Mouse (Mus musculus) kidney, embryonic 14.5 days (tissue): ENCODE results near the gene Nme1. TPM values are rescaled to one million over a fixed set of nuclear protein-coding genes. Genes with fewer than 3 reads are reported as not detected.

Source experiments
- ATAC-seq: fragments of 200-750 bp; cut with Nextera tagmentation; 2 replicates; pipeline ENCODE4 v1.8.0; 2017; ENCODE audit warnings: moderate number of reproducible peaks, mild to moderate bottlenecking, moderate TSS enrichment, moderate library complexity; ENCODE audit not compliant: low FRiP score, low TSS enrichment
- H3K27ac ChIP-seq: fragments of 300-500 bp; sonication (generic); 2 replicates; pipeline ENCODE4 v1.5.1; 2014; ENCODE audit warnings: low read depth, mild to moderate bottlenecking, low read length, moderate library complexity, mixed read lengths
- H3K27me3 ChIP-seq: fragments of 300-500 bp; sonication (generic); 2 replicates; pipeline ENCODE4 v1.6.1; 2014; ENCODE audit warnings: mild to moderate bottlenecking, low read length; ENCODE audit not compliant: control insufficient read depth, insufficient read depth
- H3K36me3 ChIP-seq: fragments of 300-500 bp; sonication (generic); 2 replicates; pipeline ENCODE4 v1.6.1; 2014; ENCODE audit warnings: low read length, mixed read lengths; ENCODE audit not compliant: control insufficient read depth, insufficient read depth
- H3K4me1 ChIP-seq: fragments of 300-500 bp; sonication (generic); 2 replicates; pipeline ENCODE4 v1.6.1; 2014; ENCODE audit warnings: low read length, mixed read lengths; ENCODE audit not compliant: control insufficient read depth, insufficient read depth
- H3K4me2 ChIP-seq: fragments of 300-500 bp; sonication (generic); replicated peaks from 2 replicates; pipeline ENCODE4 v1.6.1; 2014; ENCODE audit warnings: low read depth, mild to moderate bottlenecking, low read length
- H3K4me3 ChIP-seq: fragments of 300-500 bp; sonication (generic); 2 replicates; pipeline ENCODE4 v1.5.1; 2014; ENCODE audit warnings: mild to moderate bottlenecking, low read length
- H3K9ac ChIP-seq: fragments of 300-500 bp; sonication (generic); 2 replicates; pipeline ENCODE4 v1.6.1; 2014; ENCODE audit warnings: low read depth, mild to moderate bottlenecking, low read length, moderate library complexity
- H3K9me3 ChIP-seq: fragments of 300-500 bp; sonication (generic); 2 replicates; pipeline ENCODE4 v1.6.1; 2016; ENCODE audit warnings: low read length; ENCODE audit not compliant: control insufficient read depth
- WGBS: fragments of 180-500 bp; shearing (Covaris S2); extraction: QIAGEN DNeasy Blood & Tissue Kit; methylation state at CpG from one replicate; pipeline ENCODE4 v1.1.7; 2014; 5-methylcytosine and 5-hydroxymethylcytosine counted together
- polyA plus RNA-seq: library from polyadenylated mRNA; unstranded; fragments of >200 nt; fragmentation: Nextera tagmentation; extraction: Ambion mirVana; gene quantifications from 2 replicates; pipeline ENCODE4 v1.2.1, GENCODE M21; 2014

The Nme1 gene
- polyA plus RNA-seq, 1 experiment from 2014 or later = 211 TPM

GRCm38 (mm10) chr11:93988328-93989062 lies 20.2 kb upstream of the Nme1 start:
- peak overlapping the region; percentile 71; the same call in 1 of the 2 replicates for H3K27ac ChIP-seq
- H3K9me3 ChIP-seq = no peaks in the 10 kb centered on the region
- no peak overlapping the region for H3K4me2 ChIP-seq
- no peak for ATAC-seq
- H3K4me1 ChIP-seq = no peaks in the 10 kb centered on the region
- H3K36me3 ChIP-seq = no peaks in the 10 kb centered on the region
- no peak overlapping the region for H3K9ac ChIP-seq
- 64% methylated on average over 12 of the region's 12 CpGs for WGBS
- no peaks in the 10 kb centered on the region for H3K27me3 ChIP-seq
- no peak overlapping the region for H3K4me3 ChIP-seq

- Histone ChIP-seq H3K27ac (peak overlapping the region; percentile 71; the same call in 1 of the 2 replicates), H3K27me3 (no peaks in the 10 kb centered on the region), H3K36me3 (no peaks in the 10 kb centered on the region), H3K4me2 (no peak overlapping the region), H3K4me1 (no peaks in the 10 kb centered on the region), H3K9me3 (no peaks in the 10 kb centered on the region), H3K9ac (no peak overlapping the region), H3K4me3 (no peak overlapping the region)
- no peak for ATAC-seq
- WGBS = 63% methylated on average over 8 of the region's 8 CpGs
Measured at GRCm38 (mm10) chr11:93987625-93988327, 19.5 kb upstream of the Nme1 start.

DNA sequence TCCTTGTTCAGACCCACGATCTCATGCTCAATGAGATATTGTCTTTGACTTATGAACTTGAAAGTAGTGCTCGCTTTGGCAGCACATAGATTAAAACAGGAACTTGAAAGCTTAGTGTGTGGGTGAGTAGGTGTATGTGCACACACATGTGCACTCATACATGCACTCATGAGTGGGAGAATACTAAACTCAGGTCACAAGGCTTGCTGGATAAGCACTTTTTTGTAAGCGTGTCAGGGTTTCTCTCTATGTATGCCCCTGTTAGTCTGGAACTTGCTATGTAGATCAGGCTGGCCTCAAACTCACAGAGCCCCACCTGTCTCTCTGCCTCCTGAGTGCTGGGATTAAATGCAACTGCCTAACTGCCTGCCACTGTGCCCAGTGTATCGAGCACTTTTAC lies 18.7 kb upstream of the Nme1 start:
- H3K9me3 ChIP-seq = no peaks in the 10 kb centered on the region
- no peaks in the 10 kb centered on the region for H3K4me1 ChIP-seq
- no peaks in the 10 kb centered on the region for H3K27me3 ChIP-seq
- H3K36me3 ChIP-seq = no peaks in the 10 kb centered on the region
- 82% methylated on average over 4 of the region's 4 CpGs for WGBS
- H3K9ac ChIP-seq = no peak overlapping the region
- H3K27ac ChIP-seq = no peak overlapping the region
- no peak for ATAC-seq
- no peak overlapping the region for H3K4me2 ChIP-seq
- H3K4me3 ChIP-seq = no peak overlapping the region

GRCm38 (mm10) chr11:93986298-93986697 lies 18.0 kb upstream of the Nme1 start:
- ATAC-seq = no peak
- Histone ChIP-seq H3K27ac (no peak overlapping the region), H3K27me3 (no peaks in the 10 kb centered on the region), H3K9me3 (no peaks in the 10 kb centered on the region), H3K4me3 (no peak overlapping the region), H3K36me3 (no peaks in the 10 kb centered on the region), H3K4me2 (no peak overlapping the region), H3K4me1 (no peaks in the 10 kb centered on the region), H3K9ac (no peak overlapping the region)

GRCm38 (mm10) chr11:93985265-93985664 lies 16.9 kb upstream of the Nme1 start:
- H3K27ac ChIP-seq = no peak overlapping the region

DNA sequence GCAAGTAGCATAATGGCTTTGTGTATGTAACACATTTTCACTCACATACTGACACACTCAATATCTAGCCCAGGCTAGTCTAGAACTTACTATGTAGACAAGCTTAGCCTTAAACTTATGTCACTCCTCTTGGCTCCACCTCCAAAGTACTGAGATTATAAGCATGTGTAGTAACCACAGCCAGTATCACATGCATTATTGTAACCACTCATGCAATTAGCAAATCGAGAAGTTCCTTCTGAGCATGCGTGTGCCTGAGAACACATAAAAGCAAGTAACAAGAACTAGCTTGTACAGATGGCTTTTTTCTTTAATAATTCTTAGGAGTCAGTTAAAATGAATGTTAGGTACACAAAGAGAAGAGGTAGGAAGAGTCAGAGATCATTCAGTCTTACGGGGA lies 16.3 kb upstream of the Nme1 start:
- 91% methylated on average over 3 of the region's 3 CpGs for WGBS
- Histone ChIP-seq H3K27me3 (no peaks in the 10 kb centered on the region), H3K4me2 (no peak overlapping the region), H3K4me1 (no peaks in the 10 kb centered on the region), H3K9ac (no peak overlapping the region), H3K36me3 (no peaks in the 10 kb centered on the region), H3K9me3 (no peaks in the 10 kb centered on the region), H3K27ac (no peak overlapping the region), H3K4me3 (no peak overlapping the region)
- ATAC-seq = no peak

More at GRCm38 (mm10) chr11:93985265-93985664, 16.9 kb upstream of the Nme1 start:
- Histone ChIP-seq H3K9ac (no peak overlapping the region), H3K4me1 (no peaks in the 10 kb centered on the region), H3K9me3 (no peaks in the 10 kb centered on the region), H3K4me3 (no peak overlapping the region), H3K36me3 (no peaks in the 10 kb centered on the region), H3K27me3 (no peaks in the 10 kb centered on the region), H3K4me2 (no peak overlapping the region)
- ATAC-seq = no peak
- 85% methylated on average over 5 of the region's 5 CpGs for WGBS

DNA sequence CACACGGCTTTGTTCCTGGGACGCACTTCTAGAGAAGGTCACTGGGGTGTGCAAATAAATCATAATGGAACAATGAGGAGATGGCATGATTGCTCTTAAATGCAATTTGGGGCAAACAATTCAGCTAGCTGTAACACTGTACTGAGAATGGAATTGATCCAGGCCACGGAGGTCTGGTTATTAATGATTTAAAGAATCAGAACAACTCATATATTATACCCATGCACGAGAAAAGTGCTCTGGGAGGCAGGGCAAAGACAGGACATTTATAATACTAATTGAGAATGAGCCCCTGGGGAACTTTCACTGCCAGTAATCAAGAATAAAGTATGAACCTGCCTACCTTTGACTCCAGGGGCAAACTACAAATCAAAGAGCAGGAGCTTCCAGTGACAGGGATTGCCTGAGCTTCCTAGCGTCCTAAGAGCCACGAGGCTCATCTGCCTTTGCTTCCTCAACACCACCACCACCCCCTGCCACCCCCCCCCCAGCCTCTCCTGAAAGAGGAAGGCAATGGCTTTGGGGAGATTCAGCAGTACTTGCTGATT lies 11.3 kb upstream of the Nme1 start:
- 24% methylated on average over 6 of the region's 6 CpGs for WGBS
- H3K9me3 ChIP-seq = no peaks in the 10 kb centered on the region
- no peaks in the 10 kb centered on the region for H3K36me3 ChIP-seq
- H3K4me3 ChIP-seq = no peak overlapping the region
- no peak overlapping the region for H3K27ac ChIP-seq
- H3K4me2 ChIP-seq = no peak overlapping the region
- H3K9ac ChIP-seq = no peak overlapping the region
- ATAC-seq = no peak
- H3K27me3 ChIP-seq = no peaks in the 10 kb centered on the region
- H3K4me1 ChIP-seq = no peaks in the 10 kb centered on the region

- H3K9me3 ChIP-seq = no peaks in the 10 kb centered on the region
- WGBS = 93% methylated on average over 5 of the region's 5 CpGs
Measured at GRCm38 (mm10) chr11:93972951-93973350, 4.6 kb upstream of the Nme1 start.

DNA sequence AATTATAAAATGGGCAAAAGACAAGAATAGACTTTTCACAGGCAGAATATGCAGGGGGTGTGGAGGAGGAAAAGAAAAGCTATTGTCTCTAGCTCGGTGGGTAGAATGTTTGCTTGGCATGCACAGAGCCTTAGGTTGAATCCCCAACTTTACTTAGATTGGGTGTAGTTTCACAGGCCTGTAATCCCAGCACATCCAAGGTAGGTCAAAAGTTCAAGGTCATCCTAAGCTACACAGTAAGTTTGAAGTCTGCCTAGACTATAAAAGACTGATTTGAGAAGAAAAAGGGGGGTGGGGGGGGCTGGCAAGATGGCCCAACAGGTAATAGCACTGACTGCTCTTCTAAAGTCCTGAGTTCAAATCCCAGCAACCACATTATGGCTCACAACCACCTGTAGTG lies 1.5 kb upstream of the Nme1 start:
- WGBS = 91% methylated on average over 1 of the region's 1 CpGs
- H3K9ac ChIP-seq = no peak overlapping the region
- no peak overlapping the region for H3K4me2 ChIP-seq
- no peaks in the 10 kb centered on the region for H3K9me3 ChIP-seq
- no peak for ATAC-seq
- peaks cover 4% of the 10 kb centered on the region; the same call in 1 of the 2 replicates for H3K4me1 ChIP-seq
- H3K27ac ChIP-seq = no peak overlapping the region
- no peaks in the 10 kb centered on the region for H3K27me3 ChIP-seq
- no peak overlapping the region for H3K4me3 ChIP-seq
- H3K36me3 ChIP-seq = peaks cover 12% of the 10 kb centered on the region

More at GRCm38 (mm10) chr11:93972951-93973350, 4.6 kb upstream of the Nme1 start:
- no peak overlapping the region for H3K4me2 ChIP-seq
- H3K9ac ChIP-seq = no peak overlapping the region
- ATAC-seq = no peak
- no peaks in the 10 kb centered on the region for H3K27me3 ChIP-seq
- no peak overlapping the region for H3K27ac ChIP-seq
- H3K36me3 ChIP-seq = no peaks in the 10 kb centered on the region
- H3K4me3 ChIP-seq = no peak overlapping the region
- no peaks in the 10 kb centered on the region; the same call in 1 of the 2 replicates for H3K4me1 ChIP-seq
